Mouse (Mus musculus) adrenal gland, adult 2 months (tissue): ENCODE data around the gene Arpp19. TPM values are rescaled to one million over a fixed set of nuclear protein-coding genes. Genes with fewer than 3 reads are reported as not detected.

ENCODE experiments used
- DNase-seq: peaks from one replicate; pipeline ENCODE4 v3.0.0; 2021
- polyA plus RNA-seq: library from polyadenylated mRNA; depleted of rRNA; stranded (reverse); fragments of >200 nt; gene quantifications from 2 replicates; pipeline ENCODE4 v1.2.3, GENCODE M21; 2012
- total RNA-seq, 2 experiments: library from RNA; stranded (reverse); gene quantifications; 2 replicates each; pipeline ENCODE4 v1.2.3; 2021

Arpp19 gene
- total and polyA plus RNA-seq, 3 experiments, result 5.5 to 321 (median 301) TPM

DNA sequence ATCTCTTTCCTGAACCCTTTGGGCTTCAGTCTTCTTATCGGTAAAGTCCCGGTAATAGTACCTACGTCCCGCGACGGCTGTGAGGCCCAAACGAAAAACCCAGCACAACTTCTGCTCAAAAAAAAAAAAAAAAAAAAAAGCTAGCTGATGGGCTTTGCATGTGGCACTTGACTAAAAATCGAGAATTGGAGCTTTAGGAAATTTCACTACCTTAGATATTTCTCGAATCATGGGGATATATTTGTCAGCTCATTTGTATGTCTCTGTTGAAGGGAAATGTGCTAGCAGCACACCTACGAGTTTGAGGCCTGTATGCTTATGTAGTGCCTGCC lies 909 bp downstream of the Arpp19 start:
- DNase-seq, result no peak

DNA sequence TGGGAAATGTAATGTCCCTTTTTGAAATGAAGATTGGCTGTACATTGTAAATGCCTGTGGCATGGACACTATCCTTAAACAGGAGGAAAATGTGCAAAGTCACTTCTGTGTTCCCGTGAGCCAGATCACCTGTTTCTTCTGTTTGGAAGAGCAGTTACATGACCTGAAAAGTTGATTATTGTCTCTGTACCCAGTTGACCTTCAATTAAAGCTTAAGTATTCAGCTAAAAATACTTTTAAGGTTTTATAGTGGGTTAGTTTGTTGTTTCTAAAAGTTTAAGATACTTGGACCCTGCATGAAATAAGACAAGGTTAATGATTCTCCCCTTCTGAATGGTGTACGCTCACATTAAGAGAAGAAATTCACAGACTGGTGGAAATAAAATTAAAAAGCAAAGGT lies 3.2 kb downstream of the Arpp19 start:
- DNase-seq, result no peak

DNA sequence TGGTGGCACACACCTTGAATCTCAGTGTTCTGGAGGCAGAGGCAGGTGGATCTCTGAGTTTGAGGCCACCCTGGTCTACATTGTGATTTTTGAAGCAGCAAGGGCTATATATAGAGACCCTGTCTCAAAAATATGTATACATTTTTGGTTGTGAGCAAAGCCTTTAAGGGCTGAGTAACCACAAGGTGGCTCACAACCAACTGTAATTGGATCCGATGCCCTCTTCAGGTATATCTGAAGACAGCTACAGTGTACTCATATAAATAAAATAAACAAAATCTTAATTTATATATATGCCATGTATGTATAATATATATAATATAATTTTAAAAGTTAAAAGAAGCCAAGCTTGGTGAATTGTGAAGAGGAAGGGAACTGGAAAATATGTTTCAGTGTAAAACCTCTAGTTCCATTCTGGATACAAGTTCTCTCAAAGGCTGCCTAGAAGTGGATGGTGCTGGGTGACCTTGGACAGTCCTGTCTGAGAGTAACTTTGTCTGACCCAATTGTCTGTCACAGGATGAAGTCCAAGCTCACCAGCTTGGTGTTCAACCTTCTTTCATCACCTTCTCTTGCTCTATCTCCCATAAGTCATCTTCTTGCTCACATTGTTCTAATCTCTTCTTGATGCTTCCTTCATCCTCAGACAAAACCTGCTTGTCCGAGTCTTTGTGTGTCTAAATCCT lies 4.6 kb downstream of the Arpp19 start:
- no peak for DNase-seq

DNA sequence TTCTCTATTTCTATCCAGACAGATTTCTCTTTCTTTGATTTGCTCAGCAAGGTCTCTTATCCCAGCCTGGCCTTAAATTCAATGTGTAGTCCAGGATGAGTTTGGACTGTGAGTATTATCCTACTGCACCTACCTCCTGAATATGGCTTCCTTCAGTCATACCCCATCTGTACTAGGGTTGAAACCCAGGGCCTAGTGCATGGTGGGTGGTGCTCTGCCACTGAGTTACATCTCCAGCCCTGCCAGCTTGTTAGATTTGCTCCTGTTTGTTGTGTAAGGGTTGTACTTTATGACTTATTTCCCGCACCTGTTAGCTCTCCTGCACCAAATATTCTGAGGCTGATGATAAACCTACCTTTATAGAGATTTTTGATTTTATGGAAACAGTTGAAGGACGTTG lies 5.8 kb downstream of the Arpp19 start:
- no peak for DNase-seq

DNA sequence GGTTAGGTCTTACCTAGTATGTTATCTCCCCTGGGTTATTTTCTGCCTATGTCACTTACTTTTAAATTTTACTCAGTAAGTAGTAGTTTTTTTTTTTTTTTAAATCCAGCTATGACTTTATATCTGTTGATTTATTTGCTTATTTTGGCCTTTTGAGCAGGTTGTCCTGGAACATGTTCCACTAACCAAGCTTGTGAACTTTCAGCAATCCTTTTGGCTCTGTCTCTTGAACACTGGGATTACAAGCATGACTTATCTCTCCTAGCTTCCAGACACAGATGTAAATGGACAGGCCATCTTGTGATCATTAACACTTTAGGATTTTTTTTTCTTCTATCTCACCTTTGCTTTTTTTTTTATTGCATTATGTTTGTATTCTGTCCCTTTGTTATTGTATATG lies 9.7 kb downstream of the Arpp19 start:
- DNase-seq, result no peak

DNA sequence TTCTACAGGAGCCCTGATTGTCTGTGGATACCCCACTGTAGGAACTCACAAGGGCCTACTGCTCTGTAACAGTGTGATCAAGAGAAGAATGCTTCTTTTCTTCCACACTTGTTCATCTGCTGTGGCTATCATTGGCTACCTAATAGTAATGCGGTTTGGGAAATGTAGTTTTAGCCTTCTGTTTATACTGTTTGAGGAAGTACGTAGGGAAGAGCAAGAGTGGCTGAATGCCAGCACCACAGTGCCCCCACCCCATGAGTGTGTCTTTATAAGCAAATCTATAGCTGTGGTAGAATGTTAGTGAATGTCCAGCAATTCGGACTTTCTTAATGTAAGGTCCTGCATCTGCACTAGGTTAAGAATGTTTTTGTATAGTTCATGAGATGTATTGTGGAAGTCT lies 11.7 kb downstream of the Arpp19 start:
- DNase-seq, result no peak

DNA sequence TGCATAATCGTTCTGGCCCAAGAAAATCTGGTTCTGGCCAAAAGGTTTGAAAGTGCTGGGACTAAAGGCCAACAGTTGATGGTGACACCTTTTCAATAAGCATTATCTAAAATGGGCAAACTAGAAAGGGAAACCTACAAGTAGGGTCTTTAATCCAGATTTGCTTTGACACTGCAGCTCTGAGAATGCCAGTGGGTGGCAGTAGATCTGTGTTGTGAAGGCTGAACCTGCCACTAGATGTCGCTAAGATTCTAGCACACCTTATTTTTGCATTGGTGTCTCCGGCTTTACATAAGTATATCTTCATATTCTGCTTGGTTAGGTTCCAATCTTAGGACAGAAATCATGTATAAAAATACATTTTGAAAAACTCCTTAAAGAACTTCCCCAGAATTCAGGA lies 12.6 kb downstream of the Arpp19 start:
- peak; percentile 60 for DNase-seq

DNA sequence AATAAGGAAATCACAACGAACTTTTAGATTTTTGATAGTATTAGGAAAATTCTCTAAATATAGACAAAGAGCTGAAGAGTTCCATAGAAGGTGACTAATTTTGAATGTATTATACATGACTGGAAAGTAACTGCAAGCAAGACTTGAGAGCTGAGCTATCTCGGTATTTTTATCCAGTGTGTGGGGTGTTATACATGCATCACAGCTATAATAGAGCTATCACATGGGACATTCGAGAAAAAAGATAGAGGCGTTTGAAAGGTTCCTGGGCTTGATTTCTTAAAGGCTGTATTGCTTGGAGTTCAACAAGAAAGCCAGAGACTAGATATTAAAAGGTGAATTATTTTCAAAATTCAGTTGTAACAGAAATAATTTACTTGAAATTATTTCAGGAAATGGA lies 14.4 kb downstream of the Arpp19 start:
- DNase-seq, result no peak

DNA sequence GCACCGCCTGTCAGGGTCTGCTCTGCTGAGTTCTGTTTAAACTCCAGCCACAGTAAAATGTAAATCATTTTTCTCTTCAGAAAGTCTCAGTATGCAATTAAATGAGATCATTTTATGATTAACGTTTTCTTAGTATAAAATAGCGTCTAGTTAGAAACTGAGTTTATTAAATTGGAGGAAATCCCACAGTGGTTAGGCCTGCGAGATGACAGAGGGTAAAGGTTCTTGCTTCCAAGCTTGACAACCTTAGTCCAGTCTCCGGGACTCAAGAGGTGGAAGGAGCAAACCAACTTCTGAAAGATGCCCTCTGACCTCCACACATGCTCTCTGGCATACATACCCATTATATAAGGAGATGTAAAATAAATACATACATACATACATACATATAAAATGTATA lies 17.6 kb downstream of the Arpp19 start:
- no peak for DNase-seq

DNA sequence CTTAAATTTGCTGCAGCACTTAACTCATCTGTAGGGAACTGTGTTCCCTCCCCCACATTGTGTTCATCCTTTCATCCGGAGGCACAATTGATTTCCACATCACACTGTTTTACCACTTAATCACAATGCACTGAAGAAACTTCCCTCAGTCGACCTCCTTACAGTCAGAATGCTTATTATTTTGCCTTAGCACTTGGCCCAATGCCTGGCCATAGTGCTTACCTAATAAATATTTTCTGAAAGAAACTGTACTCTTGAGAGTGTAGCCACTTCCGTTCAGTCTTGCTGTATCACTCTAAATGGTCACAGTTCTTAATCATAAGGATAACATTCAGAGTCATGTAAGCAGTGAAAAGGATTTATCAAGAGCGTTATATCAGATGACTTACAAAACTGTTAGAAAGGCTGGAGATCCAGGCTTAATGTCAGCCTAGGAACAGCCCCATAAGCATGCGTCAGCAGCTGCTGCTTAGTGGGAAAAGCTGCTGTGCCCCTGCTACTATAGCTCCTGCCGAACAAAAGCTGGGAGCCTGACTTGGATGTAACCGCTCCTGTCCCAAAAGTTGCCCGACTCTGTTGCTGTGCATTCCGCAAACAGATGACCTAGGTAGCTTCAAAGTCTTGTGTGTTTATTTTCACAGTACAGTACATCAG lies 27.4 kb downstream of the Arpp19 start:
- no peak for DNase-seq

DNA sequence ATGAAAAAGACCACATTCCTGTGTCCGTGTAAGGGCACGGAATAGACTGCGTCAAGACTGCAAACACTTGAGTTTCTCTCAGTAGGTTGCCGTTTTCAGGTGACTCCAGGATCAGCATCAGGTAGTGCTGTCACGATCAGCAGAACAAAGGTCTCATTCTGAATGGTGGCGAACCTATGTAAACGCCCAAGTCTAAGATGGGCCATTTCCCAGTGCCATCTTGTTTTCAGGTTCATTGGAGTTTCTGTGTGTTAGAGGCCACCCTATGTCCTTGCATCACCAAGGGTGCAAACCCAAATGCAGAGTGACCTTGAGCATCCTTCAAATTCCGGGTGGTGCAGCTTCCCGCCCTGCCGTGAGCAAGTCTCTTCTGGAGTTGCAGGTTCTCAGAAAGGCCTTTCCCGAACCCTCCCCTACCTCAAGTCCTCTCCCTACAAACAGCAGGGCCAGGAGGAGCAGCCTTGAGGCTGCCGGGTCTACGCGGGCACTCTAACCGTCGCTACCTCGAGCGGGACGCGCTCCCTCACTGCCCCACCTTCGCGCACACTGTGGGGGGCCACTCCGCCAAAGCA lies 33.1 kb downstream of the Arpp19 start, which contains the start of gene Myo5a:
Gene Myo5a, plus strand, starts transcription at position 559 of the 572 bp plus-strand sequence.
- no peak for DNase-seq

DNA sequence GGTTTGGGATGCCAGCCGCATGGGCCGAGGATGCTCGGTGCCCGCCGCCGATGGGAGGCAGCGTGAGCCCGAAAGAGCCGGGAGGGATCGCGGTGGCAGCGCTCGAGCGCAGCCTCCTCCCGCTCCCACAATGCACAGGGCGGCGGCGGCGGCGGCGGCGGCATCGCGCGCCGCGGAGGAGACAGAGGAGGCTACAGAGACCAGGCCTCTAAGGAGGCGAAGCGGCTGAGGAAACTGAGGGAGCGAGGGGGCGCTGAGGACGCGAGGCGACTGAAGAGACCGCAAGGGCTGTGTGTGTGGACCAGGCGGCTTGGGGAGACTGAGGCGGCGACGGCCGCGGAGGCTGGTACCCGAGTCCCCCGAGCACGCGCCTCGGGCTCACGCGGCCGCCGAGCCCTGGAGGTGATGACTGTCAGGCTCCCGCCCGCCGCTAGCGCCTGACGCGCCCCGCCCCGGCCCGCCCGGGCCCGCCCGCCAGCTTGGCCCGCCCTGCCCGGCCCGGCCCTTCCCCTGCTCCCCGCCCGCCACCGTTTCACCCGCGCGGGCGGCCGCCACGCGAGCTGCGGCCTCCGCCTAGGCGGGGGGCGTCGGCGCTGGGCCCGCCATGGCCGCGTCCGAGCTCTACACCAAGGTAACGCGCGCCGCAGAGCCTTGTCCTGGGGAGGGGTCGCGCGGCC lies 33.8 kb downstream of the Arpp19 start:
- peak; percentile 94 for DNase-seq

DNA sequence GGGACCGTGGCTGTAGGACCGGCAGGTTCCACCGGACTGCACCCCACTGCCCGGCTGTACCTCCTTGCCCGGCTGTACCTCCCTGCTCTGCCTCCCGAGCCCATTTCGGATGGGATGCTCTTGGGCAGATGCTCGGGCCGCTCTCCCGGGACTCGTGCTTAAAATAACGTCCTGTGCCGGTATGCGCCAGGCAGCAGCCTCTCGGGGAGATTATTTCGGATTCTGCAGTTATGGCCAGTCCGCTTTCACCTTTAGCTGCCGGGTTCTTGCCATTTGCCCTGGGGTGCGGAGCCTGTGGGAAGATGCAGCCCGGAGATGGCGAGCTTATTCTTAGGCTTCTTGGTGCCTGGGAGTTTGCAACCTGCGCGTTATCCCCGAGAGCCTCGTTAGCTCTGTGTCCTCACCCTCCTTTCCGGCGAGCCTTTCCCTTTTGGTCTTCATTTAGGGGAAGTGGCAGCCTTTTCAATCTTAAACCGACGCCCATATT lies 34.3 kb downstream of the Arpp19 start:
- no peak for DNase-seq

DNA sequence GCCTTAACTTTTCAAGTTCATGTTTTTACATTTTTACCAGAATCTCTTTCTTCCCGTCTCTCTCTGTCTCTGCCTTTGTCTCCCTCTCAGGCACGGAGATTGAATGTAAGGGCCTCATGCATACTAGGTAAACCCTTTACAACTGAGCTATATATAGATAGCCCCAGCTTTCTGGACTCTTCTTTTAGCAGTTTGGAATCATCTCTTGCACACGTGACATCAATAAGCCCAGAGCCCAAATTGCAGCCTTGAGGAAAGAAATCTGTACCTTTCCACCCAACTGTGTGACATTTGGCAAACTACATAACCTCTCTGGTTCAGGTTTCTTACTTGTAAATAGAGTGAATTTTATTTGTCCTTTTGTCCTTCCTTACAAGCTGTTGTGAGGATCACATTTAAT lies 34.9 kb downstream of the Arpp19 start:
- DNase-seq, result no peak

DNA sequence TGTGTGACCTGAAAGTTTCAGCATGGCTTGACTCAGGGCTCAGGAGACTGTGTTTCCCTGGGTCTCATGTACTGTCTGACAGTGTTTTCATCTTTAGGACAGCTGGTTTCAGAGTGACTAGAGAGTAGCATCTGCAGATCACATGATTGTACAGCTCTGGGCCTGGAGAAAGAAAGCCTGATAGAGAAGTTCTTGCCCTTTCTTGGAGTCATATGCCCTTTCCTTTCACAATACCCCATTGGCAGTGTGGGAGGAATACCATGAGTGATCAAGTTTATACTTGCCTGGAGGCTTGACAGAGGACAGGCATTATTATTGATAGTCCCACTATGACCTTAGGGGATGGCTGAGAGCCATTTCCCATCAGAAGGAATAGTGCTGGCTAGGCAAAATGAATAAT lies 39.8 kb downstream of the Arpp19 start:
- DNase-seq, result peak; percentile 61

DNA sequence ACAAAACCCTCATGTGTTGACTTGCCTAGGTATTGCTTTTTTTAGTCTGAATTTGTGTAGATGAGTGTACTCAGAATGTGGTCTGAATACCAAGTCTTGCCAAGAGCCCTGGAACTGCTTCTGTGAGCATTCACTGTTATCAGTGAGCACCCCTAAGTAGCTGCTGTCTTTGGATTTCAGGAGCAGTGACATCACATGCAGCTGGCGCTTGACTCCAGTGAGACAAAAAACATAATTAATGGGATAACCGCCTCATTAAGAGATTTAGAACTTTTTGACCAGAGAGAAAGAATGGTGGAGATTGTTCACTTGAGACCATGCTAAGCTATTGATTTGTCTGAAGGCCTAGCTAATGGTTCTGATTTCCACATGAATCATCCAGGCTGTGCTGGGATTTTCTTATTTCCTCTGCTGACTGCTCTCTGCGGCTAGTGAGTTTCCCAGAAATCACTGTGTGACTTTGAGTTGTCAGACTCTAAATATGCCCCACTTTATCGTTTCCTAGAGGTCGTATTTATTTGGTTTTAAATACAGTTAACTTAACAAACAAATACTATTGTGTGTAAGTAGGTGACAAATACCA lies 47.9 kb downstream of the Arpp19 start:
- DNase-seq, result no peak

DNA sequence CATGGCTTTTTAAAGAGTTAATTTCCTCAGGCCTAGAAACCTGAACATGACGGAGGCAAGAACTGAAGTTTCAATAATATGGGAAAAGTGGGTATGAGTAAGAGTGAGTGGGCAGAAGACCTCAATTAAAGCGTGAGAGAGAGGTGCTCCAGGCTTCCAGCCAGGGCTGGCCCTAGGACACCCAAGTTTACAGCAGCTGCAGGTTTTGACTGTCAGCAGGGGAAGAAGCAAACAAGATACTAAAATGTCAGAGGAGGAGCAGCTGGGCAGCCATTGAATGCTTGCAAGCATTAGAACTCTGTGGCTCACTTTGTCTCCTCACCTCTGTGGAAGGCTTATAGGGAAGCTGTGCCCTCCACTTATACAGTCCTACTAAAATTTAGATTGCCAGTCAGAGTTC lies 50.4 kb downstream of the Arpp19 start:
- DNase-seq, result no peak

DNA sequence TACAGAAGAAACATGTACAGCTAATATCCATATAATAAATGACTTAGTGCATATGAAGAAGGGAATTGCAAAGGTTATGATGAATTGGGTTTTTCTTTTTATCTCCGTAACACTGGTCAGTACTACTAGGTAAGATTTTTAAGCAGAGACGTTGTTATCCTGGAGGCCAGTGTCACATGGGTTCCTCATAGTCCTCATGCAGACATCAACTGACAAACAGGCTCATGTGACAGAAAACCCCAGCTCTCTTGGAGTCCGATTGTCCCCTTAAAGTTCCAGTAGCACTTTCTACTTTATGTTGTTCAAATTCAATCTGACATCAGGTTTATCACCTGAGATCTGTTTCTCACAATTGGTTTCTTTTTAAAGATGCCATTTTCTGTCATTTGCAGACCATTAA lies 51.9 kb downstream of the Arpp19 start:
- no peak for DNase-seq

DNA sequence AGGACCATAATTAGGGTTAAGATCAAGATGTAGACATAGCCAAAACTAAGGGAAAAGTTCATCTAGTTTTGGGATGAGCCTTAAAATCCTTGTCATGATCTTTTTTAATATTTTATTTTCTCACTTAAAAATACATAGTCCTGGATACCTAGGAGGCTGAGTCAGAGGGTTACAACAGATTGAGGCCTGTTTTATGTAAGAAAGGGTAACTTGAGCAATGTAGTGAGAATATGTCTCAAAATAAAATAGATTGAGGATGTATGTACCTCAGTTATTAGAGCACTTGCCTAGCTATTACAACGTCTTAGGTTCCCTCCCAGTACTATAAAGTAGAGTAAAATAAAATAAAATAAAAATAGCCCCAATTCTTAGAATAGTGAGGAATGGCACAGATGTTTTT lies 54.7 kb downstream of the Arpp19 start:
- no peak for DNase-seq

DNA sequence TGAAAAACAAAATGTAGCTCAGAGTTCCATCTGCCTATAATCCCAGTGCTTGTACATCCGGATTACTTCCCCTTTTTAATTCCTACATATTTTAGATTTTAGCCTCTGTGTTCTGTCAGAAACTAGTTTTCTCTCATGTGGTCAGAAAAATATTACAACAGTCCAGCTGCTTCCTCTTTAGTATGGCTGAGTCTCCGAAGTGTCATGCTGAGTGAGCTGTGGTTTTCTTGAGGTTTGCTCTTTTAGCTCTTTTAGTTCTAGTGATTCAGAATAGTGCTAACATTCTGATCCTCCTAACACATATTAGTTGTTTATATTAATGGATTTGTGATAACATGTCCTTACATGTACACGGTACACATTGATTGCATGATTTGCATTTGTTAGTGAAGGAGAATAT lies 57.3 kb downstream of the Arpp19 start:
- DNase-seq, result no peak

DNA sequence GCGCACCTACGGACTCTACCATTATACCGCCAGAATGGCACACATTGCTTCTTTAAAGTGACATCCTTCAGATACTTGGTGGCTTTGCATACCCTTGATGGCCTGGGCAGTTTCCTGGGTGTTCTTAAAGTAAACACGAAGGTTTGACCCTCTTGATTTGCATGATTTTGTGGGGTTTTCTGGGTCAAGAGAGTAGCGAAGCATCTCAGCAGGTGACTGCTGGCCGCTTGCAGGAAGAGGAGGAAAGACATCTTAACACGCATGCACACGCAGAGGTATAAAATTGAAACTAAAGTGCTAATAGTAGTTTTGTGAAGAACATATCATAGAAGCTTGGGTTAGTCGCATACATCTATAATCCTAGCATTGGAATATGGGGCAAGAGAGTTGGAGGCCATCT lies 61.5 kb downstream of the Arpp19 start:
- DNase-seq, result no peak

DNA sequence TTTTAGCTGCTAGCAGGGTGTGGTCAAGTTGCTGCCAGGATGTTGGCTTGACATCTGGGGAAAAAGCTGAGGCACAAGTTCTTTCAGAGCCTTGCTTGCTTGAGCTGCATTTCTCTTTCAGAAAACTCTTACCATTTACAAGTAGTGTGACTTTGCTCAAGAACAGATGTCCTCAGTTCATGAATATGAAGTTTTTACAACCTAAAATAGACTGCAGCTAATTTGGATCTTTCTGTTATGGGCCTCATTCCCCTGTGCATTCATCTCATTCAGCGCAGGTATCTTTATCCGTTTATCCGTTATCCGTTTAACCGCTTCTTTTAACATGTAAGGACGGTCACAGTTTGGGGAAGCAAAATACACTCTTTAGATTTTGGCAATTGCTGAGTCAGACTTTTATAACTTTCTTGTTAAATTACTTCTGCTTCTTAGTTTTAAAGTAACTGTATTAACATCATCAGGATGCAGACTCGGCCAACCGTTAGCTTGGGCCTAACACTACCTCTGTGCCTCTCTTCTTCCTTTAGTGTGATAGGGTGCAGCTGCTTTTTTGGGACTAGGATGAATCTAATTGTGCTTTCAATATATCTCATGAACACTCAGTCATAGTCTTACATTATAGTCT lies 62.9 kb downstream of the Arpp19 start:
- no peak for DNase-seq
